Mouse (Mus musculus) lung, embryonic 16.5 days (tissue): ENCODE measurements at regions not wholly inside any gene's neighbourhood (a gene's known extent, or its start where the extent isn't known, plus 50 kb on each side); places are given as distances from the start of the nearest gene placed in this dataset.

Experiments
- ATAC-seq: fragments of 200-750 bp; cut with Nextera tagmentation; 2 replicates; pipeline ENCODE4 v1.8.0; 2017; ENCODE audit warnings: low read depth, mild to moderate bottlenecking, moderate library complexity
- H3K27ac ChIP-seq: fragments of 300-500 bp; sonication (generic); 2 replicates; pipeline ENCODE4 v1.5.1; 2014; ENCODE audit warnings: mild to moderate bottlenecking, control low read depth, low read length
- H3K27me3 ChIP-seq: fragments of 300-500 bp; sonication (generic); 2 replicates; pipeline ENCODE4 v1.6.1; 2014; ENCODE audit warnings: low read depth, low read length, mixed read lengths; ENCODE audit not compliant: control insufficient read depth, insufficient read depth
- H3K36me3 ChIP-seq: fragments of 300-500 bp; sonication (generic); 2 replicates; pipeline ENCODE4 v1.6.1; 2014; ENCODE audit warnings: low read length; ENCODE audit not compliant: control insufficient read depth, insufficient read depth
- H3K4me1 ChIP-seq: fragments of 300-500 bp; sonication (generic); replicated peaks from 2 replicates; pipeline ENCODE4 v1.6.1; 2014; ENCODE audit warnings: low read length, mixed read lengths; ENCODE audit not compliant: control insufficient read depth, insufficient read depth
- H3K4me2 ChIP-seq: fragments of 300-500 bp; sonication (generic); 2 replicates; pipeline ENCODE4 v1.6.1; 2014; ENCODE audit warnings: low read depth, low read length, control low read depth
- H3K4me3 ChIP-seq: fragments of 300-500 bp; sonication (generic); 2 replicates; pipeline ENCODE4 v1.5.1; 2014; ENCODE audit warnings: mild to moderate bottlenecking, low read length, control low read depth
- H3K9ac ChIP-seq: fragments of 300-500 bp; sonication (generic); 2 replicates; pipeline ENCODE4 v1.6.1; 2014; ENCODE audit warnings: low read length, control low read depth
- H3K9me3 ChIP-seq: fragments of 300-500 bp; sonication (generic); 2 replicates; pipeline ENCODE4 v1.6.1; 2016; ENCODE audit warnings: low read length; ENCODE audit not compliant: control insufficient read depth
- WGBS: fragments of 180-500 bp; shearing (Covaris S2); extraction: QIAGEN DNeasy Blood & Tissue Kit; methylation state at CpG from one replicate; pipeline ENCODE4 v1.1.7; 2014; 5-methylcytosine and 5-hydroxymethylcytosine counted together

DNA sequence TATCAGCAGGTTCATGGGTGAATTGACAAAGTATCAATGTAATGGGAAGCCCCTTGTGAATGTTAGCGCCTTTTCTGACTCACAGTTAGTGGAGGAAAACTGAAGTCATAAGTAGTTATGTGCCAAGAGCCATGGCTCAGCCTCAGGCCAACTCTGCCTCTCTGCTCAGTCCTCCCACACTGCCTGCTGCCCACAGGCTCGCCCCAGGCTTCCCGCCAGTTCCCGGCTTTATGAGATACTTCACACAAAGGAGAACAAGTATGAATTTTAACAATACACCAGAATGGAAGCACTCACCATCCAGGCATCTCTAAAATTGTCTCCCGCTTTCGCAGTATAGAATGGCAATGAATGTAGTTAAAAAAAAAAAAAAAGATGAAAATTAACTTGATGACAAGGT is 176.1 kb upstream of the Nsun2 start:
- whole genome bisulfite sequencing = 90% methylated on average over 6 of the region's 6 CpGs
- Histone ChIP-seq H3K4me2 (no peak overlapping the region), H3K36me3 (no peaks in the 10 kb centered on the region), H3K9me3 (no peaks in the 10 kb centered on the region), H3K9ac (no peak overlapping the region), H3K27me3 (no peaks in the 10 kb centered on the region), H3K4me1 (no peaks in the 10 kb centered on the region), H3K27ac (no peak overlapping the region), H3K4me3 (no peak overlapping the region)
- ATAC-seq = no peak

DNA sequence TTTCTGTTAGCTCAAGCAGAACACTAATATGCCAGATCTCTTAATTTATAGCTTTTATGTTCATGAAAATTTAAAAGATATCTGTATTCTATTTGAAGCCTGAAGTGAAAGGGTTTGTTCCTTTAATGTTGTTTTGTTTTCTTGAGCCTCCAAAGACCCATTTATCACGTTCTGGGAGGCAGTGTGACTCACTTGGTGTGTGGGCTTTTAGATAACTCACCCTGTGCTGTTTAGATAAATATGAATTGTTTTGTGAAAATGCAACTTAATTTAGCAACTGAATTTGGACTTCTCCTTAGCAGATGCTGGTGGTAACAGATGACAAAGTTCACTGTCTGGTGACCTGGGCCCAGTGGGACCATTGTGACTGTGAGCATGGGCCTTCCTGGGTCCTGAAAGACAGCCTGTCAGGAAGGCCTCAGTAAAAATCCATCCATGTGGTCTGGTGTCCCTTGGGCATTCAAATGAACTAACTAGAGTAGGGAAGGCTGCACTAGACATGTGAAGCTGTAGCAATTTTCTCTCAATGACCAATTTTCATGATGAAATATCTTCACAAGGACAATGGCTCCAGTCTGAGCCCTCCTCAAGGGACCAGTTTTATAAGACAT is 167.6 kb upstream of the Nsun2 start:
- 34% methylated on average over 1 of the region's 1 CpGs for WGBS
- H3K4me1 ChIP-seq = no peaks in the 10 kb centered on the region
- no peak for ATAC-seq
- no peak overlapping the region for H3K4me2 ChIP-seq
- no peak overlapping the region for H3K27ac ChIP-seq
- no peak overlapping the region for H3K9ac ChIP-seq
- H3K4me3 ChIP-seq = no peak overlapping the region
- H3K9me3 ChIP-seq = peaks cover 4% of the 10 kb centered on the region
- no peaks in the 10 kb centered on the region for H3K36me3 ChIP-seq
- H3K27me3 ChIP-seq = no peaks in the 10 kb centered on the region

DNA sequence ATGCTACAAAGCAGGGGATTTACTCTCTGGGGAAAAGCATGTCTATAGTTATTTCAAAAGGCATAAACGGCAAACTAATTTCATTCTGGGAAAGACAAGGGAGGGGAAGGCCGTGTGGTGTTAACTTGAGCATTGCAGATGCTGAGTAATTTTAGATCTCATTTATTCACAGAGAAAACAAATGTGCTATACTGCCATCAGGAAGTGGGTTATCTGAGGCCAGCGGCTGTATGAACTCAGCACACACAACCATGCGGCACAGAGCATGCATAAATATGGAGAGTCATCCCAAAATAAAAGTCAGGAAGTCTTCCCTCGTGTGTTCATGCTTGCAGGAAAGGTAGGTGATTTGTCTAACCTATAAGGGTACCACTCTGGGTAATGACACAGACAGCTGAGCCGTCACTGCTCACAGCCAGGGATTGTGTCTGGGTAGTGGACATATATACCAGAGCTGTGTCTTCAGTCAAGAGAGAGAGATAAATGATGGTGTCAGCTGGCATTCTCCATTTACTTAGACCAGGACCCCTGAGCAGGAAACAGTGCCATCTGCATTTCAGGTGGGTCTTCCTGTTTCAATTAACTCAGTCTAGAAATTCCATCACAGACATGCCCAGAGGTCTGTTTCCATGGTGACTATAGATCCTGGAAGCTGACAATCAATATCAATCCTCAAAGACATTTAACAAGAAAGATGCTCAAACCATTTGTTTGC is 160.3 kb upstream of the Nsun2 start:
- ATAC-seq = no peak
- H3K9ac ChIP-seq = no peak overlapping the region
- peaks cover 4% of the 10 kb centered on the region for H3K9me3 ChIP-seq
- no peaks in the 10 kb centered on the region for H3K27me3 ChIP-seq
- H3K27ac ChIP-seq = no peak overlapping the region
- no peak overlapping the region for H3K4me2 ChIP-seq
- no peak overlapping the region for H3K4me3 ChIP-seq
- H3K4me1 ChIP-seq = no peaks in the 10 kb centered on the region
- WGBS = 65% methylated on average over 6 of the region's 6 CpGs
- no peaks in the 10 kb centered on the region for H3K36me3 ChIP-seq

DNA sequence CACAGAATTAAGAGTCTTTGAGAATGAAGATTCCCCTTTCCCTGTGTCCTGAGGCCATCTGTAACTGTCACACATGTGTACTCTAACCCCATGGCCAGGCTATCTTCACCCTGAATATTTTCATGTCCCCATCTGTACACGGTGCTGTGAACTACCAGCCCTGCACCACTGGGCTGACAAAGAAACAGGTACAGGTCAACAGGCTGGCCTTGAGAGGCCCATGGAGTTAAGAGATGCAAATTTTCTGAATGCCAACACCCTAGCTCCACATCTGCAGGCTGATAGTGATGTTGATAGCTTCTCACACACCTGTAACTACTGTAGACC is 159.8 kb upstream of the Nsun2 start:
- WGBS = 69% methylated on average over 1 of the region's 1 CpGs
- Histone ChIP-seq H3K36me3 (no peaks in the 10 kb centered on the region), H3K27ac (no peak overlapping the region), H3K4me1 (no peaks in the 10 kb centered on the region), H3K9me3 (peaks cover under 1% of the 10 kb centered on the region), H3K4me3 (no peak overlapping the region), H3K27me3 (no peaks in the 10 kb centered on the region), H3K4me2 (no peak overlapping the region), H3K9ac (no peak overlapping the region)
- no peak for ATAC-seq

DNA sequence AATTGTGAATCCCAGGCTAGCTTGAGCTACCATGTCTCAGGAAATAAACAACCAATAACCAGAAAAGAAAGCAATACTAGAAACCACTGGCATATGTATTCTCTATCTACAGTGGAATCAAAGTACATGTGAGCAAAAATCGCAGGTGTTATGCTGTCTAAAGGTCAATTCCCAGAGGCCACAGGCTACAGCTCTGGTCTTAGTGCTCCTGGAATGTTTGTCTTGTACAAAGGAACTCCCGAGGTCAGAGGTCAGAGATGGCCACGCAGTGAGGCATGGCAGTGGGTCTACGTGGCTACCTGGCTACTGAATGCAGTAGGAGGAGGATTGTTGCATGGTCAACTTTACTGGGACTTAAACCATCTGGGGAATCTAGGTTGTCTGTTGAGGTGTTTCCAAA is 153.1 kb upstream of the Nsun2 start:
- no peak for ATAC-seq
- H3K4me3 ChIP-seq = no peak overlapping the region
- no peaks in the 10 kb centered on the region for H3K27me3 ChIP-seq
- H3K4me2 ChIP-seq = no peak overlapping the region
- no peak overlapping the region for H3K9ac ChIP-seq
- H3K9me3 ChIP-seq = no peaks in the 10 kb centered on the region
- WGBS = 41% methylated on average over 4 of the region's 4 CpGs
- no peaks in the 10 kb centered on the region for H3K36me3 ChIP-seq
- no peak overlapping the region for H3K27ac ChIP-seq
- no peaks in the 10 kb centered on the region for H3K4me1 ChIP-seq

DNA sequence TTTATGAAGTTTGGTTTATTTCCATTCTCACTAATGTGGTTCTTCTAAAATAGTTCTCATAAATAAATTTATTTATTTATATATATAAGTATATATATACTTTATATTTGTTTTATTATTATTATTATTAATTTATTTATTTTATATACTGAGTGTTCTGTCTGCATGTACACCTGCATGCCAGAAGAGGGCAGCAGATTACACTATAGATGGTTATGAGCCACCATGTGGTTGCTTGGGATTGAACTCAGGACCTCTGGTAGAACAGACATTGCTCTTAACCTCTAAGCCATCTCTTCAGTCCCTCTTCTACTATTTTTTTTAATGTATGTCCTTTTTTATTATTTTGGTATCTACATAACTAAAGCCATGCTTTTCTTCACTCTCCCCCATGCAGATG is 148.8 kb upstream of the Nsun2 start:
- Histone ChIP-seq H3K4me1 (no peaks in the 10 kb centered on the region), H3K9me3 (no peaks in the 10 kb centered on the region), H3K27me3 (no peaks in the 10 kb centered on the region), H3K4me2 (no peak overlapping the region), H3K36me3 (no peaks in the 10 kb centered on the region), H3K27ac (no peak overlapping the region), H3K9ac (no peak overlapping the region), H3K4me3 (no peak overlapping the region)
- ATAC-seq = no peak

DNA sequence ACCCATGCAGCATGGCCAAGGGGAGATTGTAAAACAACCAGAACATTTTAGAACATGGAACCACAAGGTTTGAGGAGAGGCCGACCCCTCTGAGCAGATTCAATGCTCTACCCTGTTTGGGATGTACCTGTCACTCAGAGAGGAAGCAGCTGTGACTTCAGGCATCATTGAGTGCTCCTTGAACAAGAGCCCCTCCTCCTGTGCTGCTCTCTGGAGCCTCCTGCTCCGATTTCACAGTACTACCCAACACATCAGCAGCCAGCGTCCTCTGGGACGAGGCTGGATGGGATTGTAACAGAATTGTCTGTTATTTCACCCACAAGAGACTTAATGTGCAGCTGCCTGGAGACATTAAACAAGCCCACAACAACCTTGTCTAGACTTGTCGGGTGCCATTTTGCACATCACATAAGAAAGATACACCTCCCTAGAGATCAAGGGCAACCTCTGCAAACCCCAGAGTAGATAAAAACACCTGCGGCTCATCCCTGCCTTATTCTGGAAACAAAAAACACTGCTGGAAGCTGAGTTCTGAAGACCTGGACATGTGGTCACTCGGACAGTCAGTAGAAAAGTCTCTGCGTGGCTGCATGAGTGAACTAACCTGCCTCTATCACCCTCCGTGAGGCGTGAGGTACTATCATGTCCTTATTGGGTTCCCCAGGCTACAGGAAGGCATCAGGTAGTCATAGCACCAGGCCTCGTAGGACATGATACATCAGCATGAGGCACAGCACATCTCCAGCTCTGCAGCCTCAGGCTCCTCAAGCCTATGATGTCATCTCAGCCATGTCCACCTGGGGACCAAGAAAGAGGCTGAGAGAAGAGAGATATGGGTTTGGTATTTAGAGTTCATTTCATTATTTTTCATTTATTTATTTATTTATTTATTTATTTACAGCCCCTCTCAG is 140.4 kb upstream of the Nsun2 start:
- Histone ChIP-seq H3K4me1 (no peaks in the 10 kb centered on the region), H3K9me3 (no peaks in the 10 kb centered on the region), H3K36me3 (no peaks in the 10 kb centered on the region), H3K27me3 (no peaks in the 10 kb centered on the region), H3K27ac (no peak overlapping the region), H3K4me2 (no peak overlapping the region), H3K9ac (no peak overlapping the region), H3K4me3 (no peak overlapping the region)
- 74% methylated on average over 11 of the region's 11 CpGs for WGBS
- ATAC-seq = no peak

DNA sequence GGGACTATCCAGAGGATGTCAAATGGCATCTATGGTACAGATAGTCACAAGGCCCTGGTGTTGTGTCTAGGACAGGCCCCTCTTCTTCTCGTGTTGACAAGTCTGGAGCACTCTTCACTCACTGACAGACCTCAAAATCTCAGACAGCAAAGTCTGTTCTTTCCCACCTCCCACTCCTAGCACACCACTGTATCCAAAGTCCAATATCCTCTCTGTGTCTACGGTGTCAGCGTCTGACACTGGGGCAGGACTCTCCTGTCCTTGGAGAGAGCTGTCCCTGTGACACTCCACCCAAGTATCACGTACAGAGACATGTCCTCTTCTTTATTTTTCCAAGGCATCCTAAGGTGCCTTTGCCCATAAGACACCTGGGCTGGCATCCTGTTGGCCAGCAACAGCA is 139.0 kb upstream of the Nsun2 start:
- 75% methylated on average over 4 of the region's 4 CpGs for WGBS
- H3K9me3 ChIP-seq = no peaks in the 10 kb centered on the region
- H3K4me3 ChIP-seq = no peak overlapping the region
- H3K4me2 ChIP-seq = no peak overlapping the region
- no peaks in the 10 kb centered on the region for H3K36me3 ChIP-seq
- no peaks in the 10 kb centered on the region for H3K4me1 ChIP-seq
- H3K9ac ChIP-seq = no peak overlapping the region
- no peak overlapping the region for H3K27ac ChIP-seq
- no peaks in the 10 kb centered on the region for H3K27me3 ChIP-seq
- no peak for ATAC-seq

DNA sequence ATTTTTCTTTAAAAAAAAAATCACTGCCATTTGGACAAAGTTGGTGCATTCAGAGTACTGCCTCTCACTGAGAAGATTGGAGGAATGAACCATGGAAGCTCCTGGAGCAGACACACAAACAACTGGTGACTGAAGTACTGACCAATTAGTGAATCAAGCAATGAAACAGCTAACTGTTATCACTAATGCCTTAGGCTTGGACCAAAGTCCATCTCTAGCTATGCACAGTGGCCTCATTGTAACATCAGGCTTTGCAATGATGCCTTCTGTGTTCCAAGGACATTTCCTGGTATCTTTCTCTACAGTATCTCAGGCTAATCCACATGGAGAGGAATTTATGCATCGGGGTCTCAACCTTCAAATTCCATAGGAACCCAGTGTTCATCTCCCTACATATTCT is 123.2 kb upstream of the Nsun2 start:
- no peak overlapping the region for H3K9ac ChIP-seq
- H3K4me1 ChIP-seq = no peaks in the 10 kb centered on the region
- H3K36me3 ChIP-seq = no peaks in the 10 kb centered on the region
- no peak for ATAC-seq
- no peak overlapping the region for H3K27ac ChIP-seq
- no peaks in the 10 kb centered on the region for H3K27me3 ChIP-seq
- no peak overlapping the region for H3K4me3 ChIP-seq
- H3K9me3 ChIP-seq = no peaks in the 10 kb centered on the region
- H3K4me2 ChIP-seq = no peak overlapping the region
- WGBS = 81% methylated on average over 1 of the region's 1 CpGs
